Mouse (Mus musculus): Measurements from ENCODE around the gene Ntrk2. TPM values are rescaled to one million over a fixed set of nuclear protein-coding genes. Genes with fewer than 3 reads are reported as not detected.
A peak's percentile ranks its signal among the peaks of the same experiment; 100 is the strongest.

The Ntrk2 gene
- total RNA-seq, 4 experiments from 2014 or later, result 1.2 to 4.7 (median 3.4) TPM

- DNase-seq (ENCODE audit: low spot score in 2 of 2), result no peak
Observed at GRCm38 (mm10) chr13:58964701-58965359, 158.5 kb downstream of the Ntrk2 start.

- DNase-seq (ENCODE audit: low spot score in 2 of 2), result no peak
Observed at GRCm38 (mm10) chr13:58965826-58966225, 159.5 kb downstream of the Ntrk2 start.

- DNase-seq (ENCODE audit: low spot score in 2 of 2), result no peak
Observed at GRCm38 (mm10) chr13:58966466-58966865, 160.1 kb downstream of the Ntrk2 start.

- no peak for DNase-seq (ENCODE audit: low spot score in 2 of 2)
Observed at GRCm38 (mm10) chr13:58968168-58968567, 161.8 kb downstream of the Ntrk2 start.

GRCm38 (mm10) chr13:58971449-58971903 is 165.1 kb downstream of the Ntrk2 start:
- no peak for DNase-seq (ENCODE audit: low spot score in 2 of 2)

GRCm38 (mm10) chr13:58972511-58972910 is 166.1 kb downstream of the Ntrk2 start:
- no peak for DNase-seq (ENCODE audit: low spot score in 2 of 2)

- DNase-seq (ENCODE audit: low spot score in 2 of 2), result no peak
Observed at GRCm38 (mm10) chr13:58996447-58996846, 190.1 kb downstream of the Ntrk2 start.

- no peak for DNase-seq (ENCODE audit: low spot score in 2 of 2)
Observed at GRCm38 (mm10) chr13:58997763-58998162, 191.4 kb downstream of the Ntrk2 start.

- DNase-seq (ENCODE audit: low spot score in 2 of 2), result no peak
Observed at GRCm38 (mm10) chr13:58999373-59000053, 193.1 kb downstream of the Ntrk2 start.

- no peak for DNase-seq (ENCODE audit: low spot score in 2 of 2)
Observed at GRCm38 (mm10) chr13:59002943-59003806, 196.8 kb downstream of the Ntrk2 start.

- no peak for DNase-seq (ENCODE audit: low spot score in 2 of 2)
Observed at GRCm38 (mm10) chr13:59003807-59004173, 197.4 kb downstream of the Ntrk2 start.

- DNase-seq (ENCODE audit: low spot score in 2 of 2), result no peak
Observed at GRCm38 (mm10) chr13:59004579-59004978, 198.2 kb downstream of the Ntrk2 start.

- no peak for DNase-seq (ENCODE audit: low spot score in 2 of 2)
Observed at GRCm38 (mm10) chr13:59009855-59010254, 203.5 kb downstream of the Ntrk2 start.

GRCm38 (mm10) chr13:59010893-59011529 is 204.6 kb downstream of the Ntrk2 start:
- no peak for DNase-seq (ENCODE audit: low spot score in 2 of 2)

- peak; percentile 55 to 62 for DNase-seq (ENCODE audit: low spot score in 2 of 2)
Observed at GRCm38 (mm10) chr13:59011530-59011903, 205.1 kb downstream of the Ntrk2 start.

- no peak for DNase-seq (ENCODE audit: low spot score in 2 of 2)
Observed at GRCm38 (mm10) chr13:59015360-59015759, 209.0 kb downstream of the Ntrk2 start.

GRCm38 (mm10) chr13:59017121-59017520 is 210.8 kb downstream of the Ntrk2 start:
- no peak for DNase-seq (ENCODE audit: low spot score in 2 of 2)

- no peak for DNase-seq (ENCODE audit: low spot score in 2 of 2)
Observed at GRCm38 (mm10) chr13:59022251-59023042, 216.1 kb downstream of the Ntrk2 start.

GRCm38 (mm10) chr13:59025653-59026052 is 219.3 kb downstream of the Ntrk2 start:
- no peak for DNase-seq (ENCODE audit: low spot score in 2 of 2)

GRCm38 (mm10) chr13:59027436-59027835 is 221.1 kb downstream of the Ntrk2 start:
- no peak for DNase-seq (ENCODE audit: low spot score in 2 of 2)

GRCm38 (mm10) chr13:59028546-59028945 is 222.2 kb downstream of the Ntrk2 start:
- no peak for DNase-seq (ENCODE audit: low spot score in 2 of 2)

Data from gastrocnemius, adult 8-10 months (tissue).